Mouse (Mus musculus) heart, postnatal 10 days (tissue): Measurements from ENCODE around the gene Mall. TPM values are rescaled to one million over a fixed set of nuclear protein-coding genes. Genes with fewer than 3 reads are reported as not detected.

Experiments
- DNase-seq, 2 experiments: peaks; one replicate each; pipeline ENCODE4 v3.0.0; 2021
- intact Hi-C: fragments of 180-260 bp; cut with DNase I; formaldehyde crosslinking; loops from one replicate; pipeline ENCODE4 v1.15.1; 2025
- total RNA-seq, 2 experiments: library from RNA; stranded (reverse); gene quantifications; 2 replicates each; pipeline ENCODE4 v1.2.3; 2021

Gene Mall
- total RNA-seq, 2 experiments from 2014 or later: 14.5 to 15.9 TPM

DNA sequence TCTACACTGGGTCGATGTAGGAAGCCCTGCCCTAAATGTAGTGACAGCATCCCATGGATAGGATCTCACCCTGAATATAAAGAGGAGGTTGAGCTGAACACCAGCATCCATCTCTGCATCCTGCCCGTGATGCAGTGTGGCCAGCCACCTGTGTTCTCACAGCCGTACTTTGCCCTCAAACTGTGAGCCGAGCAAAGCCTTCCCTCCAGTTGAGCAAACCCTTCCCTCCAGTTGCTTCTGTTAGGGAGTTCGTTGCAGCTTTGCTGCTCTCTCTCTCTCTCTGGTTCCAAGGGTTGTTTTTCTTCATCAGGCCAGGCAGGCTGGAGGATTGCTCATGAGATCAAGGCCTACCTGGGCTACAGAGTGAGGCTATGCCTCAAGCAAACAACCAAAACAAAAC lies 5.2 kb upstream of the Mall start:
- intact Hi-C loops: no loop called here
- DNase-seq: no peak

DNA sequence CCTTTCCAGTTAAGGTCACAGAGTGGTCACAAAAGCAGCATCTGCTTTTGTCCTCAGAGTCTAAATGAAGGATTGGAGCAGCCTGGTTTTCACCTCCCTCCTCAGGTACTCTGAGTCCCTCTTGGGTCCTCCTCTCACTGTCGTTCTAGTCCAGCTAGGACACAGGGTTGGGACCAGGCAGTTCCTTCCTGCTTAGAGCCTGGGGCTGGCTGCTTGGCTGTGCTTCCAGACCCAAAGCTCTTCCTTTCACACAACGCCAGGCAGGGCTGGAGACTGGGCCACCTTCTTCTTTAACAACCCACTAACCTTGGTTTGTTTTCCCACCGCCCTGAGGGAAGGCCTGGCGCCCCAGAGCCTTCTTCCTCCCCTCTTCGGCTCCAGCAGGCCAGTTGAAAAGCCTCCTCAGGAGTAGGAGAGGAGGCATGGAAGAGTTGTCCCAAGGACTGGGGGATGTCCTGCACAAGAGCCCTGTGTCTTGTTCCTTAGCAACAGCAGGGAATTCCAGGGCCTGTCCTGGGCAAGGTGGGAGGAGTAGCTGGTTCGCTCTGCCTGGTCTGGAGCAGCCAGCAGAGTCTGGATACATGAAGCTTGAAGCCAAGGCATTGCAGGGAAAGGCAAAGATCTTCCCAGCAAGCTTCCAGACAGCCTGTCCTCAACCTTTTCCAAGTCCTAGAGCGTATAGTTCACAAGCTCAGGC lies 717 bp upstream of the Mall start:
- intact Hi-C loops: no loop called here
- no peak for DNase-seq

DNA sequence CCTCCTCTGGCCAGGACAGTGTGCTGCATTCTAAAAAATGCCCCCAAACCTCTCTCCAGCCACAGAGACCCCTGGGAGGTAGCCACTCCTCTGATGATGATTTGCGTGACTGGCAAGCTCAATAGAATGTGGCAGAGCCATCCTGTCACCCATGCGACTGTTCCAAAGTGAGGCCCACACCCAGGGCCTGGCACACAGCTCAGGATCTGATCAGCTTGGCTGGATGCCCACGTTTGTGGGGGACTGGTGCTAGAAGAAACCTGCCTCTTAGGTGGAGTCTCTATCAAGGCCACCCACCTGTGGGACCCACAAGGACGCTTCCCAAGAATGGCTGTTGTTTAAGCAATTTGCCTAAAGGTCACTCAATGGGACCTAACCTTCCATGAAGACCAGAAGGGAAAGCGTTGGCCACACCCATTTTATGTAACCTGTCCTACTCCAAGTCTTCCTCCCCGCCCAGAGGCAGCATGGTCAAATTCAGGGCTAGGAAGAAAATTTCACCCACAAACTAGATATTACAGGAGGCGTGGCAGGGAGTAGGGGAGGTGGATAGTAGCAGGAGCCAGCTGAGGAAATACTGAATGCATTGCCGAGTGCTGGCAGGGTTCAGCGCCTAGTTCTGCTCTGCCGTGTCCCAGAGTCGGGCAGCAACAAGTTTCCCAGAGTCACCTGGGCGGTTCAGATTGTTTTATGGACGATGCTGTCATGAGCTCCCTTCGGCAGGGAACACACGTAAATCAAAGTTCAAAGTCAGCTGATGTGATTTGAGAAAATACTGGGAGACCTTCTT lies 876 bp downstream of the Mall start:
- intact Hi-C loops: no loop called here
- peak in 1 of 2 experiments; percentile 23 for DNase-seq

DNA sequence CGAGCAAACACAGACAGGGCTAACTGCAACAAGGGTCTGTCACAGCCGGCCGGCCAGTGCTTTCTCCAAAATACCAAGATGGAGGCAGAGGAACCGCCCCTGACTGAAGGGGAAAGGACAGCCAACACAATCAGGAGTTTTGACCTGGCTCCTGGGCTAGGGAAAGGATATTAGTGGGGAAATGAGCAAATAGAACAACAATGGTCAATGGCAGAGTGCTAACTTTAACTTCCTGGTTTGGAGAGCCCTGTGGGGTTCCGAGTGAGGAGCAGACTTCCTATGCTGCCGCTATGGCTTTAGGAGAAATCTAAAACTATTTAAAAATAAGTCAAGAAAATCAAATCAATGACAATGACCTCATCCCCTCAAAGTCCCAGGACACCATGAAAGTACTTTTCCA lies 1.6 kb downstream of the Mall start:
- DNase-seq: peak in 1 of 2 experiments; percentile 27
- intact Hi-C loops: no loop called here

DNA sequence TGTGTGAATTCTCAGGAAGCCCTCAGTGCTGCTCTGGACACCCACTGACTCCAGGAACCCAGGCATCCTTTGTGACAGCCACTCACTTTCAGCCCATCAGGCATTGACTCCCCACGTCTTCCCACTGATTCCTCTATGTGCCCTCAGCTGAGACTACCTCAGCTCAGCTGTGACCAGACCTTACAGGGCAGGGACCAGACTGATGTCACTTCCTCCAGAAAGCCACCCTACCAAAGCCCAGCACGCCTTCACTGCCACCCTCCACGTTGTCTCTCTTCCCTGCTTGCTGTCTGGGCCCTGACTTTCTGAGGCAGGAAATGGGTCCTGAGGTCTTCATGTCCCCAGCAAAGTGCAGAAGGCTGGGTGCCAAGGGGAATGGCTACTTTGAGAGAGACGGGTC lies 6.5 kb downstream of the Mall start:
- DNase-seq: no peak
- intact Hi-C loops: no loop called here

DNA sequence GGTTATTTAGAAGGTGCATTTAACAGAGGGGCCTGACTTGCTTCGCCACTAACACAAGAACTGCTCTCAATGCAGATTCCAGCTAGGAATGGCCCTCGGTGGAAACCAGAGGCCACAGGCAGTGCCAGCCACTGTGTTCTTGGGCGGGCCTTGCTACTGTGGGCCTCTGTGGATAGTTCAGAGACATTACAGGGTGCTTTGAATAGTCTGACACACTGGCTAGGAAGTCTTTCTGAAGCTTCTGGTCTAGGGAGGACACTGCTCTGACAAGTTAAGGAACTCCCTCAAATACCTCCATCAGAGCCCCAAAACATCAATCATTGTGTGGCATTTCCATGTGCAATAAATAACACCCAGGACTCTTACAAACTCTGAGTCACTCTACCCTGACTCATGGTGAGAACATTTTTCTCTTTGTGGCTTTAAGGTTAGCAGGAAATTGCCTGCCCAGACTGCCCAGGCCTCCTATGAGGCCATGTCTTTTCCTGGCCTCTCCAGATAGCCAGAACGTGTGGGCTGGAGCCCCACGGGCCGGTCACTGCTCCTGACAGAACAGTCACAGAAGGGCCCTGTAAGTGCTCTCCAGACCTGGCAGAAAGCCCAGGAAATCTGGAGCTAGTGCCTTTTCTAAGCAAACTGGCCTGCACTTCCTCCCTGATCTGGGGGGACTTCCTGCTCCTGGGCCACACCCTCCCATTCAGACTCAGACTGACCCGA lies 7.4 kb downstream of the Mall start:
- intact Hi-C loops: no loop called here
- peak; percentile 93 for DNase-seq

DNA sequence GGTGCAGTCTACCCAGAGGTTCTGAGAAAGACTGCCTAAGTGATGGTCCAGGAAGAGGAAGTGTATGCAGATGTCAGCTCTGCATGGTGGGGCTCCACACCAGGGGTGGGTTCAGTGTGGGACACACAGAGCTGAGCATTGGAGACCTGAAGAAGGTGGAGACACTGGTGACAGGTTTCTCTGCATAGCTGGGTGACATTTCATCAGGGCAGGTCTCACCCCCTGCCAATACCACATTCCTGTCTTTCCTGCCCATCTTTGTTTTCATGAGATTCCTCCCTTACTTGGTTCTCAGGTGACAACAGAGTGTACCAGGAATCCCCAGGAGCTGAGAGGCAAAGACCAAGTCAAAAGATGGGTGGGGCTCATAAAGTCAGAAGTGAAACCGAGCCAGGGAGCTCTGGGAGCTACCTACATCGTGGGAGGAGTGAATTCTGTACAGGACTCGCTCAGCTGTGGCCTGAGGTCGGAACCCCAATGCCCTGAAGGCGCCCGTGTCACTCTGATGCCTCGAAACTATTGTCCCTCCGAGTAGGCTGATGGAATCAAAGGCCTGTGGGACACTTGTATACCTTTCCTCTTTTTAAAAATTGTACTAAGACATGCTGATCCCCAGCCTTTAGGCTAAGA lies 10.8 kb downstream of the Mall start:
- no peak for DNase-seq
- intact Hi-C loops: no loop called here

DNA sequence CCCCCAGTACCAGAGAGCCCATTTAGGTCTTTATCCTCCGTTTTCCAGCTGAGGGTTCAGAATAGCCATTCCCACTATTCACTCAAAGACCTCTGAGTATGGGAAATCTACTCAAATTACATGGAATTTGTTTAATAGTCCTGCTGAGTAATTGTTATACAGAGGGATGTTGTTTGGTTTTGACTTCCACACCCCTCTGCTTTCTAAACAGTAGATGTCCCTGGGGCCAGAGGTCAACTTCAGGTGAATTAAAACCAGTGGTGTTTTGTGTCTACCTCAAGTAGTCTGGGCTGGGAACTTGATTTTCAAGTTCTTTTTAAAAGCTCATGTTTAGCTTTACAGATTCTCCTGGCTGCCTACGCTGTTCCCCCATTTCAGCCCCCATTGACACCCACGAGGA lies 15.0 kb downstream of the Mall start:
- intact Hi-C loops: no loop called here
- no peak for DNase-seq

DNA sequence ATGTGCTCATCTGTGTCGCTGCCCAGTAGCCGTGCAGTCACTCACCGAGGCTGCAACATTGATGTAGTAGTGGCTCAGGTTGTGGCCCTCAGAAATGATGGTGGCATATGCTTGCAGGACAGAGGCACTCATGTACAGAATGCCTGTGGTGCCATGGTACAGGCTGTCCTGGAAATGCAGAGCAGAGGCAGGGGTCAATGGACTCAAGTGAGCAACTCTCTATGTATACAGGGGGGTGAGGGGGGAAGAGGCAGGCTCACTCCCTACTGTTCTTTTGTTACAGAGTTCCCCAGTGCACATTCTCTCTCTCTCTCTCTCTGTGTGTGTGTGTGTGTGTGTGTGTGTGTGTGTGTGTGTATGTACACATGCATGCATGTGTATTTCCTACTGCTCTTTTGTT lies 20.9 kb downstream of the Mall start:
- DNase-seq: no peak
- intact Hi-C loops: no loop called here

DNA sequence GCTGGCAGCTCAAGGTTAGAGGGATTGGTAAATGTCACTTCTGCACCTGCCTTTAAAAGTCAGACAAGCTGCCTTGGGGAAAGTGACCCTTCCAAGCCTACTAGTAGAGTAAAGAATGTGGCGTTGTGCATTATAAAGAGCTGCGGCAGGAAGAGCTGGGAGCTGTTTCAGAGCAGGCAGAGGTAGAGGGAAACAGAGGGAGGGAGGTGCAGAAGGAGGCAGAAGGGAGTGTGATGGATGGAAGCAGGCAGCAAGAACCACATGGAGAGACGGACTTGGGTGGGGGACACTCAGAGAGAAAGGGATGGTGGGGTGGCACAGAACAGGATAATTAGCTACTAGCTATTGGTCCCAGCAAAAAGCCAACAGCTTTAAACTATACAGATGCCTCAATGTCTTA lies 21.7 kb downstream of the Mall start:
- intact Hi-C loops: no loop called here
- no peak for DNase-seq

DNA sequence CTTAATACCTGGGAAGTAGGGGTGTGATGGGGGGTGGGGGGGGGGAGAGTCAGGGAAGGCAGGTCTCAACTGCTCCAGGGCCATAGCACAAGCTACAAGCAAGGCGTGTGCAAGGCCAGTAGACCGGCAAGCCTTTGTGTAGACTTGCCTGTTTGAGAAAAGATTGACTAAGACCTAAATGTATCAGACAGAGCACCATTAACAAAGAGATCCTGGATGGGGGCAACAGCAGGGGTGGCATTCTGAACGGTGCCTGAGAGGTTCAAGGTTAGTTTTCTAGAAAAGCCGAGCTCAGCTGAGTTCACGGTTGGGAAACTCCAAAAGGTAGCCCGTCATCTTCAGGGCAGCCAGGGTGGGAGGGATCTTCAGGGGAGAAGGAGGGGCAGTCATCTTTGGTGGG lies 24.5 kb downstream of the Mall start:
- DNase-seq: no peak
- intact Hi-C loops: no loop called here

DNA sequence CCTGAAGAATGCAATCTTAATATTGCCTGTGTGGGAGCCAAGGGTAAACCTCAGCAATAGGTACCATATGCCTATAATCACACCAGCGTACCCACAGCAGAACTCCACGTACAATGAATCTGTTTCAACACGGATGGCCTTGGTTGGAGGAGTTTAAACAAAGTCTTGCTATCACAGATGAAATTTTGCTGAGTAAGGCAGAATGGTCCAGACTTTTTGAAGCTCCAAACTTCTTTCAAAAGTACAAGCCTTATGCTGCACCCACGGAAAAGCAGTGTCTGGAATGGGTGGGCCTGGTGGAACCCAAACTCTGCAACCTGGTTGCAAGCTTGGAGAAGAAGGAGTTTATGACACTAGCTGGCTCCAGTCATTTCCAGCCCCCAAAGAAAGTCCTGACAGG lies 40.5 kb downstream of the Mall start:
- DNase-seq: no peak
- intact Hi-C loops: no loop called here

DNA sequence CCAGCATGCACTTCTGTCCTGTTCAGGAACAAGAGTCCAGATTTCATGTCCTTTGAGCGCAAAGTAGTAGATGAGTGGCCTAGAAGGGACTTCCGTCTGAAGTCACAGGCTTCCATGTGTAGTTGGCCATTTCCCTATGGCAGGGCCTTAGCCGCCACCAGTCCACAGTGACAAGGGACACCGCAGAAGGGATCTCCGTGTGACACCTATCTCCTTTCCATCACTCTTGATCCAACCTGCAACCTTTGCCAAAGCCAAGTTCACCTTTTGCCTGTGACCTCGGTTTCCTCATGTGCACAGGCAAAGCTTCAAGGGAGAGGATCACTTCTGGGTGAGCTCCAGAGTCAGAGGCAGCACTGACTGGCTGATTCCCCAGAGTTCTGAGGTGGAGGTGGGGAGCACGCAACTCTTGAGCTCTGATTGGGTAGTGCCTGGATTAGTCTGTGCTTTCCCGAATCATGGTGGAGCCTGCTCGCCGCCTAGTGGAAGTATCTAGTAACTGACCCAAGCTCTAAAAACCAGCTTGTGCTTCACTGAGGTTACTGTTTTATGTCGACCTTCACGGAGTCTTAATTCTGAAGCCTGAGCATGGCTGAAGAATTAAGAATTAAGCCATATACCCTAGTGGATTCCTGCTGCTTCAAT lies 45.9 kb downstream of the Mall start:
- intact Hi-C loops: loop anchor here (5.0 kb wide), 1 partner anchor 77 kb away; no protein-coding TSS in a partner anchor

DNA sequence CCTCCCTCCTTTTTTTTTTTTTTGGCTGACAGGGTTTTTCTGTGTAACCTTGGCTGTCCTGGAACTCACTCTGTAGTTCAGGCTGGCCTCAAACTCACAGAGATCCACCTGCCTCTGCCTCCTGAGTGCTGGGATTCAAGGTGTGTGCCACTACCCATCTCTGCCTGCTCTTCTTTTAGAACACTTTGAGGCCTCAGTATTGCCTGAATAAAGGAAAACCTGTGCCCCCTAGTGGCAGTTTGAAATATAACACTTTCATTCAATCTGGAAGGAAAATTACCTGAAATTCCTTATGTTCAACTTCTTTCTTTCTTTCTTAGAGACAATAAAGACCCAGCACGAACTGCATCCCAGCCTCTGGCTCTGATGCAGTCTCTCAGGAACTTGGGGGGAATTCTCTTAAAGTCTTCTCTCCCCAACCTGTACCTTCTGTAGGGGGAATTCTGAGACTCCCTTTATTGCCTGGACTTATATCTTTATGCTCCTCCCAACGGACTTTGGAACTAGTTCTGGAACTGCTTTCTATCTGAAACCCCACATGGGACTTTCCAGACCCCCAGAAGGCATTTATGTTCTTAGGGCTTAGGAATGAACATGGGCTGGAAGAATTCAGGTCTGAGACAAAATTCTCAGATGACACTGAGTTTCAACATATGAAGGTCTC lies 61.8 kb downstream of the Mall start:
- intact Hi-C loops: loop anchor here (1.0 kb wide), 2 partner anchors 9 to 60 kb away; no protein-coding TSS in a partner anchor

More for the DNA sequence above, 45.9 kb downstream of the Mall start:
- DNase-seq: peak; percentile 59 to 72

DNA sequence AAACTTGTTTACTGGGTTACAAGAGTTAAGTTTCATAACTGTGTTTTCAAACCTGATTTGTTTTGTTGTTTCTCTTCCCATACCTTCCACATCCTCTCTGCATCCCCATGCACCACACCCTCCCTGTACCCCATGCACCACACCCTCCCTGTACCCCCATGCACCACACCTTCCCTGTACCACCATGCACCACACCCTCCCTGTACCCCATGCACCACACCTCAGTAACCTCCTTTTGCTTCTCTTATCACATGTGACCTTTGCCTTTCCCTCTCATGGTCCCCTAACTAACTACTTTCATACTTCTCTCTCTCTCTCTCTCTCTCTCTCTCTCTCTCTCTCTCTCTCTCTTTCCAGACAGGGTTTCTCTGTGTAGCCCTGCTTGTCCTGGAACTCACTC lies 62.7 kb downstream of the Mall start:
- intact Hi-C loops: no loop called here
- no peak for DNase-seq

More for the DNA sequence above, 61.8 kb downstream of the Mall start:
- peak; percentile 32 to 63 for DNase-seq

DNA sequence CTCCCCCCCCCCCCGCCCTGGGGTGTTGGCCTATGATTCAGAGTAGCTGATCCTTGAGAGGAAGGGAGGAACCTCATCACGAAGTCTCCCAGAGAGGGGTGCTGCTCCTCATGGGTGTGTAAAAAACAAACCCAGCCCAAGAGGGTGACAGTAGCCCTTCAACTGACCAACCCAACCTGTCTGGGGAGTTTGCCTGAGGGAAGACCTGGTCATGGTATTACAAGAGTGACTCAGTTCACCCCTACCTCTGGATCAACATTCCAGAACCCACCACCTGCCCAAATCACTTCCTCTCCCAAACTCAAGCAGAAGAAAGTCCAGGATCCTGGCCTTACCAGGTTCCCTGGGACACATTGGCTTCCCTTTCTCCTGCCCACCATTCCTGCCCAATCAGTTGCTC lies 67.0 kb downstream of the Mall start:
- no peak for DNase-seq

DNA sequence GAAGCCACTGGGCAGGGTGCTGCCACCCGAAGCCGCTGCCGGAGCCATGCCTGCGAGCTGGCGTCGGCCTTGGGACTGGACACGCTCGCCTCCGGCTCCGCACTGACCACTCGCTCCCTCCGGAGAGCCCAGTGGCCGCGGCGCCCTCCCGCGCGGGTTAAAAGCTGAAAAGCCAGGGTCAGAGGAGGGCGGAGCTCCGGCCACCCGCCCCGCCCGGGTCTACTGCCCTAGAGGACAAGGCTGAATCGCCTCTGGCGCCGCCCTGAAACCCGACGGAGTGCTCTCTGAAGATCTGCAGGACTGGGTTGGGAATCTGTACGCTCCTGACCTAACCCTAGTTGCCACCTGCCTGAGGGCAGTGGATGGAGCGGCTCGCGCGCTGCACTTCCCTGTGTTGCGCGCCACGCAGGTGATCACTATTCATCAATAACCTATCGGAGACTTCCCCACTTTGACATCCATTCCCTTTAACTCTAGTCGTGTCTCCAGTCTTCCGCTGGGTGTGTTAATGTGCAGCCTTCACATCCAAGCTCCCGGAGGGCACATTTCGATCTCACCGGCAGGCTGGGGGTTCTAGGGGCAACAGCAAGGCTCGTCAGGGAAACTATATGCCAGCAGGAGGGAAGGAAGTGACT lies 73.5 kb downstream of the Mall start, which contains the start of gene Mal:
Gene Mal (minus strand): TSS at position 610 of the 635 bp plus-strand sequence.
- intact Hi-C loops: no loop called here
- DNase-seq: peak; percentile 31 to 42

More for the DNA sequence above, 67.0 kb downstream of the Mall start:
- intact Hi-C loops: no loop called here

DNA sequence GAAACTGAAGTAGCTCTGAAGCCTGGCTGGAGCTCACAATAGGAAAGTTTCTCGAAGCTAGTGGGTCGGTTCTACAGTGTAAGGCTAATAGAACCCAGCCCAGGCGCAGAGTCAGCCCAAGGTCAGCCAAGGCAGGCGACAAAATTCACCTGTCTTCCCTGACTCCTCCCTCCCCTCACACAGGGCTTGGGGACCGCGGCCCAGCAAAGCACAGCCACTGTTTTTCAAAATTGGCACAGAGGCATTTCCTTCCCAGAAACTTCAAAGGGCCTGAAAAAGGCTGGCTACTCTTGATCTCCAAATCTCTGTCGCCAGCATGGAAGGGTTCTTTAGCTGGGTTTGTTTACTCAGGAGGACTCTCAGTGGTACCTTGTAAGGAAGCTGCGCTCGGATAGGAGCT lies 74.3 kb downstream of the Mall start:
- no peak for DNase-seq
- intact Hi-C loops: no loop called here

DNA sequence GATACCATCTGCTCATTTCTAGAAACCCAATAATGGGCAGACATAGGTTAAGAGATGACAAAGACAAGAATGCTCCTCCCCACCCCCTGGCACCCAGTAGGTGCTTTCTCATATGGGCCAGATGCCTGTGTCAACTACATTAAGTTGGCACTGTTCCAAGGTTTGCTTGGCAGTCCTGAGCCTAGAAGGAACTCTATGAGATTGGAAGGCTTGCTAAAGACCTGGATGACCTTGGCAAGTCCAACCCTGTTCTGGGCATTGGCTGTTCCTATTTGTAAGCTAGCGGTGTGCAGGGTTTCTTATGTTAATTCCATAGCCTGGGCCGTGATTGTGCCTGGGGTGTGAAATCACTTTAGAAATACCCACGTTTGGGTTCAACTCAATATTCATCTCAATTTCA lies 74.9 kb downstream of the Mall start:
- intact Hi-C loops: no loop called here
- no peak for DNase-seq
